Mouse (Mus musculus) embryonic facial prominence, embryonic 12.5 days (tissue): ENCODE data around the gene Cebpz. TPM values are rescaled to one million over a fixed set of nuclear protein-coding genes. Genes with fewer than 3 reads are reported as not detected.

Source experiments
- polyA plus RNA-seq: library from polyadenylated mRNA; unstranded; fragments of >200 nt; fragmentation: Nextera tagmentation; extraction: Ambion mirVana; gene quantifications from 2 replicates; pipeline ENCODE4 v1.2.1, GENCODE M21; 2016

Gene Cebpz
- polyA plus RNA-seq, 1 experiment from 2014 or later = 74.4 TPM

Other genes with a start within 250 kb of the Cebpz start
- gene Strn, start 199.9 kb downstream of the Cebpz start, polyA plus RNA-seq = 7.3 and 7.4 TPM in 2 replicates
- gene Heatr5b, start 101.7 kb downstream of the Cebpz start, polyA plus RNA-seq = 18.7 and 19.1 TPM in 2 replicates
- gene Gpatch11, start 101.5 kb downstream of the Cebpz start, polyA plus RNA-seq = 54.0 and 56.7 TPM in 2 replicates
- 12.5 and 12.6 TPM in 2 replicates for gene Eif2ak2, start 54.5 kb downstream of the Cebpz start, polyA plus RNA-seq
- 0.19 and 0.42 TPM in 2 replicates for gene Sult6b1, start 30.1 kb downstream of the Cebpz start, polyA plus RNA-seq
- 102 and 106 TPM in 2 replicates for gene Cebpzos, start 20.6 kb downstream of the Cebpz start, polyA plus RNA-seq
- 56.4 and 60.5 TPM in 2 replicates for gene Ndufaf7, start 70 bp upstream of the Cebpz start, polyA plus RNA-seq
- gene Prkd3, start 83.8 kb upstream of the Cebpz start, polyA plus RNA-seq = 55.0 and 57.3 TPM in 2 replicates
- 6.7 and 7.4 TPM in 2 replicates for gene Qpct, start 114.8 kb upstream of the Cebpz start, polyA plus RNA-seq